Mouse (Mus musculus): Measurements from ENCODE around the gene Lamtor3.

- no peak for TF ChIP-seq POLR2A (IDR thresholded peaks at IDR 0.05; ENCODE audit: control insufficient read depth, extremely low read depth, insufficient read depth, low read length, poor library complexity)
- TF ChIP-seq CTCF (IDR thresholded peaks at IDR 0.05; ENCODE audit: borderline replicate concordance, control insufficient read depth, extremely low read depth, insufficient read depth, low read length, poor library complexity), result no peak
These were observed 45.2 kb downstream of the Lamtor3 start for GRCm38 (mm10) chr3:137963508-137963907.

Data from thymus, adult 2 months (tissue).